Mouse (Mus musculus) neutrophil, adult 5-6 weeks (primary cell): Measurements from ENCODE around the gene Dedd2. TPM values are rescaled to one million over a fixed set of nuclear protein-coding genes. Genes with fewer than 3 reads are reported as not detected.
A peak's percentile ranks its signal among the peaks of the same experiment; 100 is the strongest.
"Not testable (repeated sequence)": the region's sequence is repeated elsewhere in the genome, so short reads cannot be mapped to it uniquely, and the experiment has no call there.

Source experiments
- ATAC-seq: fragments of 151-379, 151-347 bp; 2 replicates; pipeline ENCODE4 v1.8.0; 2017; ENCODE audit warnings: mild to moderate bottlenecking, moderate TSS enrichment; ENCODE audit not compliant: insufficient number of reproducible peaks, poor library complexity, low FRiP score, severe bottlenecking; ENCODE audit errors: extremely low read depth
- total RNA-seq: library from RNA; stranded (forward); fragments of 200-1000 nt; gene quantifications from 2 replicates; pipeline ENCODE4 v1.2.3, GENCODE M21; 2017

The Dedd2 gene
- total RNA-seq, result 85.2 and 92.0 TPM in 2 replicates

GRCm38 (mm10) chr7:25220457-25221101, at the start of gene Dedd2:
Gene Dedd2 (minus strand): TSS chr7:25220615.
- ATAC-seq, result peak; percentile 22; the same call in 1 of the 2 replicates

- ATAC-seq, result no peak
Measured at GRCm38 (mm10) chr7:25269545-25270271, 49.3 kb upstream of the Dedd2 start.

GRCm38 (mm10) chr7:25269029-25269428, 48.6 kb upstream of the Dedd2 start:
- ATAC-seq, result no peak

GRCm38 (mm10) chr7:25268588-25268987, 48.2 kb upstream of the Dedd2 start:
- ATAC-seq, result no peak

GRCm38 (mm10) chr7:25267751-25268463, 47.5 kb upstream of the Dedd2 start:
- peak; percentile 75 for ATAC-seq

- peak; percentile 65 for ATAC-seq
Measured at GRCm38 (mm10) chr7:25267301-25267750, 46.9 kb upstream of the Dedd2 start, which contains the start of gene Cic. Gene Cic (plus strand): TSS chr7:25267704.

GRCm38 (mm10) chr7:25266180-25266962, 46.0 kb upstream of the Dedd2 start:
- no peak for ATAC-seq

- ATAC-seq, result not testable (repeated sequence)
Measured at GRCm38 (mm10) chr7:25265743-25266142, 45.3 kb upstream of the Dedd2 start.

GRCm38 (mm10) chr7:25263968-25264870, 43.8 kb upstream of the Dedd2 start:
- no peak for ATAC-seq

- ATAC-seq, result no peak
Measured at GRCm38 (mm10) chr7:25261896-25262295, 41.5 kb upstream of the Dedd2 start.

- no peak for ATAC-seq
Measured at GRCm38 (mm10) chr7:25251822-25252221, 31.4 kb upstream of the Dedd2 start.

GRCm38 (mm10) chr7:25251071-25251791, 30.8 kb upstream of the Dedd2 start:
- ATAC-seq, result no peak

GRCm38 (mm10) chr7:25250141-25250972, 29.9 kb upstream of the Dedd2 start, which contains the start of gene Erf:
Gene Erf (minus strand): TSS chr7:25250761.
- peak; percentile 72 for ATAC-seq

- ATAC-seq, result peak; percentile 21; the same call in 1 of the 2 replicates
Measured at GRCm38 (mm10) chr7:25249314-25250140, 29.1 kb upstream of the Dedd2 start.

GRCm38 (mm10) chr7:25248846-25249313, 28.5 kb upstream of the Dedd2 start:
- ATAC-seq, result no peak
